Mouse (Mus musculus): ENCODE measurements around the gene Pcsk1n. TPM values are rescaled to one million over a fixed set of nuclear protein-coding genes. Genes with fewer than 3 reads are reported as not detected.
"Not testable (repeated sequence)": the region's sequence is repeated elsewhere in the genome, so short reads cannot be mapped to it uniquely, and the experiment has no call there.

The Pcsk1n gene
- polyA plus RNA-seq, 1 experiment from 2014 or later: 223 TPM

- Histone ChIP-seq H3K27ac (no peak overlapping the region), H3K4me2 (no peak overlapping the region), H3K4me1 (replicated peaks) (no peaks in the 10 kb centered on the region; the same call in 1 of the 2 replicates), H3K9me3 (no peaks in the 10 kb centered on the region), H3K36me3 (peaks cover 15% of the 10 kb centered on the region), H3K4me3 (no peak overlapping the region), H3K27me3 (no peaks in the 10 kb centered on the region), H3K9ac (no peak overlapping the region)
- ATAC-seq (ENCODE audit: low FRiP score): no peak
- 54% methylated on average over 6 of the region's 6 CpGs for WGBS
Measured at GRCm38 (mm10) chrX:7910473-7910872, 9.1 kb upstream of the Pcsk1n start.

DNA sequence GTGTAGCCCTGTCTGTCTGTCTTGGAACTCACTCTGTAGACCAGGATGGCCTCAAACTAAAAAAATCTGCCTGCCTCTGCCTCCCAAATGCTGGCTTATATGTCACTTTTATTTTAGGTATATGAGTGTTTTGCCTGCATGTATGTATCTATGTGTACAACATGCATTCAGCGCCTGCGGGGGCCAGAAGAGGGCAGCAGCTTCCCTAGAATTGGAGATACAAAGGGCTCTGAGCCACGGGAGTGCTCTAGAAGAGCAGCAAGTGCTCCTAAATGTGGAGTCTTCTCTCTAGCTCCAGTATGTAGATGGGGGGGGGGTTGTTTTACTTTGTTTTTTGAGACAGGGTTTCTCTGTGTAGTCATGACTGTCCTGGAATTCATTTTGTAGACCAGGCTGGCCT is 4.0 kb upstream of the Pcsk1n start:
- 27% methylated on average over 3 of the region's 3 CpGs for WGBS

GRCm38 (mm10) chrX:7917960-7918359 is 1.7 kb upstream of the Pcsk1n start:
- peaks cover 18% of the 10 kb centered on the region for H3K4me1 ChIP-seq (replicated peaks)
- H3K9ac ChIP-seq; H3K4me3 ChIP-seq; H3K36me3 ChIP-seq; H3K9me3 ChIP-seq; H3K27me3 ChIP-seq; ATAC-seq (ENCODE audit: low FRiP score); H3K27ac ChIP-seq; H3K4me2 ChIP-seq: not testable (repeated sequence)
- 74% methylated on average over 6 of the region's 6 CpGs for WGBS

More for the DNA sequence above, 4.0 kb upstream of the Pcsk1n start:
- not testable (repeated sequence) for ATAC-seq (ENCODE audit: low FRiP score); H3K27me3 ChIP-seq; H3K4me2 ChIP-seq; H3K9me3 ChIP-seq; H3K4me3 ChIP-seq; H3K36me3 ChIP-seq; H3K9ac ChIP-seq; H3K4me1 ChIP-seq (replicated peaks); H3K27ac ChIP-seq

- peaks cover 25% of the 10 kb centered on the region for H3K27me3 ChIP-seq
- H3K9me3 ChIP-seq: no peaks in the 10 kb centered on the region
- ATAC-seq (ENCODE audit: low FRiP score): 0 out of 2 replicates have a peak, but pooled peaks have one; percentile 5
- peaks cover 23% of the 10 kb centered on the region for H3K4me1 ChIP-seq (replicated peaks)
- H3K4me2 ChIP-seq: peak overlapping the region; percentile 68
- peaks cover 14% of the 10 kb centered on the region for H3K36me3 ChIP-seq
- H3K4me3 ChIP-seq: peak overlapping the region; percentile 51
- peak overlapping the region; percentile 79 for H3K9ac ChIP-seq
- WGBS: 13% methylated on average over 33 of the region's 48 CpGs
- peak overlapping the region; percentile 55 for H3K27ac ChIP-seq
Measured at GRCm38 (mm10) chrX:7922032-7922431, 2.4 kb downstream of the Pcsk1n start.

GRCm38 (mm10) chrX:7926266-7926665 is 6.6 kb downstream of the Pcsk1n start:
- H3K27ac ChIP-seq: no peak overlapping the region
- H3K9me3 ChIP-seq: no peaks in the 10 kb centered on the region; the same call in 1 of the 2 replicates
- H3K4me1 ChIP-seq (replicated peaks): peaks cover 15% of the 10 kb centered on the region
- WGBS: 78% methylated on average over 6 of the region's 6 CpGs
- no peak for ATAC-seq (ENCODE audit: low FRiP score)
- H3K4me3 ChIP-seq: no peak overlapping the region
- no peak overlapping the region for H3K4me2 ChIP-seq
- H3K27me3 ChIP-seq: peaks cover 41% of the 10 kb centered on the region
- H3K36me3 ChIP-seq: peaks cover 36% of the 10 kb centered on the region
- no peak overlapping the region for H3K9ac ChIP-seq

- H3K4me2 ChIP-seq: no peak overlapping the region
- H3K4me1 ChIP-seq (replicated peaks): peaks cover 13% of the 10 kb centered on the region
- ATAC-seq (ENCODE audit: low FRiP score): no peak
- no peak overlapping the region for H3K27ac ChIP-seq
- no peak overlapping the region for H3K4me3 ChIP-seq
- H3K9ac ChIP-seq: no peak overlapping the region
- H3K36me3 ChIP-seq: peaks cover 44% of the 10 kb centered on the region
- peaks cover 41% of the 10 kb centered on the region for H3K27me3 ChIP-seq
- no peaks in the 10 kb centered on the region; the same call in 1 of the 2 replicates for H3K9me3 ChIP-seq
- WGBS: 18% methylated on average over 10 of the region's 10 CpGs
Measured at GRCm38 (mm10) chrX:7927116-7927515, 7.5 kb downstream of the Pcsk1n start.

DNA sequence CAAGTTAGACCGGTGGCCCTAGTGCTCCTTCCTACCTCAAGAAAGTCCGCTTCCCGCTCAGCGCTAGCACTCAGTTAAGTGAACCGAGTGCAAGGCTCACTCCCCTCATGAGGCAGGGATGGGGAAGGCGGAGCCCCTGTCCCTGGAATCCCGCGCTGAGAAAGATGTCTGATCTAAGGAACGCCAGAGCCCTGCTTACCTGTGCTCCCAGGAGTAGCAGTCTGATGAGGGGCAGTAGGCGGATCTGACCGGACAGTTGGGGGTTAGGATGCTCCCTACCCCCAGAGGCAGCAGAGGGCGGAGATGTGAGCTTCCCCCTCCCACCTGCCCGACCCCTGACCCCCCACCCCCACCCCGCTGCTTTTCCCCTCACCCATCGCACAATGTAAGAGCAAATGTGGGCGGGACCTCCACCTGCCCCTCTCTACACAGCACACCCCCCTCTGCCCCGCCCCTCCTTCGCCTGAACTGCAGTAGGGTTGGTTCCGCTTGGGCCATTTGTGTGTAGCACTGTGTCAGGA is 8.7 kb downstream of the Pcsk1n start, which contains the start of gene Eras:
Eras (minus strand) TSS at position 338 of the 521 bp plus-strand sequence.
- 23% methylated on average over 19 of the region's 19 CpGs for WGBS
- Histone ChIP-seq H3K27ac (no peak within 1 kb of the TSS), H3K27me3 (peaks cover 38% of the 10 kb centered on the region), H3K4me2 (no peak within 1 kb of the TSS), H3K36me3 (peaks cover 44% of the 10 kb centered on the region), H3K4me3 (no peak within 1 kb of the TSS), H3K9ac (no peak within 1 kb of the TSS), H3K9me3 (no peaks in the 10 kb centered on the region; the same call in 1 of the 2 replicates), H3K4me1 (replicated peaks) (peaks cover under 1% of the 10 kb centered on the region)
- 0 out of 2 replicates have a peak, but pooled peaks have one; percentile 26 for ATAC-seq (ENCODE audit: low FRiP score)

- Histone ChIP-seq H3K36me3 (peaks cover 69% of the 10 kb centered on the region), H3K27ac (no peak overlapping the region), H3K4me3 (no peak overlapping the region), H3K4me1 (replicated peaks) (no peaks in the 10 kb centered on the region), H3K9ac (no peak overlapping the region), H3K27me3 (no peaks in the 10 kb centered on the region), H3K9me3 (no peaks in the 10 kb centered on the region), H3K4me2 (no peak overlapping the region)
- no peak for ATAC-seq (ENCODE audit: low FRiP score)
- WGBS: 43% methylated on average over 11 of the region's 11 CpGs
Measured at GRCm38 (mm10) chrX:7936874-7937273, 17.3 kb downstream of the Pcsk1n start.

GRCm38 (mm10) chrX:7937667-7938066 is 18.0 kb downstream of the Pcsk1n start:
- no peaks in the 10 kb centered on the region for H3K4me1 ChIP-seq (replicated peaks)

DNA sequence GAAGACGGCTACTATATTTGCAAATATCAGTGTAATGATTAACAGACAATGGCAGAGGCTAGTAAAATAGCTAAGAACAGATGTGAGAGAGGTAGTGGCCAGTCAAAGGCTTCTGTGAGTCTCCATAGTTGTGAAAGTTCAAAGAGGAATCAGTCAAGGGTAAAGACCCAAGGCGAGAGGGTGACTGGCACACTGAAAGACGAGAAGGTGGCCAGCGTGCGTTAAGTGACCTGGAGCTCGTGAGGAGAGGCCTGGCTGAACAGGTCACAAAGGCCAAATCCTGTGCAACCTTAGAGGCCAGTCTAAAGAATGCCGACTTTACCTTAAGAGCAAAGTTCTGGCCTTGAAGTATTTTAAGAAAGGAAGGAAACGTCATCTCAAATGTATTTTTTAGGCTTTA is 26.0 kb downstream of the Pcsk1n start:
- Histone ChIP-seq H3K4me1 (replicated peaks) (peaks cover 10% of the 10 kb centered on the region), H3K9me3 (no peaks in the 10 kb centered on the region), H3K4me3 (no peak overlapping the region), H3K27ac (no peak overlapping the region), H3K9ac (no peak overlapping the region), H3K36me3 (peaks cover 25% of the 10 kb centered on the region), H3K4me2 (no peak overlapping the region), H3K27me3 (no peaks in the 10 kb centered on the region)
- WGBS: 77% methylated on average over 8 of the region's 8 CpGs
- no peak for ATAC-seq (ENCODE audit: low FRiP score)

More at GRCm38 (mm10) chrX:7937667-7938066, 18.0 kb downstream of the Pcsk1n start:
- no peaks in the 10 kb centered on the region for H3K27me3 ChIP-seq
- no peak overlapping the region for H3K9ac ChIP-seq
- no peak overlapping the region for H3K4me2 ChIP-seq
- 97% methylated on average over 6 of the region's 6 CpGs for WGBS
- peaks cover 66% of the 10 kb centered on the region for H3K36me3 ChIP-seq
- H3K9me3 ChIP-seq: no peaks in the 10 kb centered on the region
- H3K4me3 ChIP-seq: no peak overlapping the region
- ATAC-seq (ENCODE audit: low FRiP score): no peak
- no peak overlapping the region for H3K27ac ChIP-seq

DNA sequence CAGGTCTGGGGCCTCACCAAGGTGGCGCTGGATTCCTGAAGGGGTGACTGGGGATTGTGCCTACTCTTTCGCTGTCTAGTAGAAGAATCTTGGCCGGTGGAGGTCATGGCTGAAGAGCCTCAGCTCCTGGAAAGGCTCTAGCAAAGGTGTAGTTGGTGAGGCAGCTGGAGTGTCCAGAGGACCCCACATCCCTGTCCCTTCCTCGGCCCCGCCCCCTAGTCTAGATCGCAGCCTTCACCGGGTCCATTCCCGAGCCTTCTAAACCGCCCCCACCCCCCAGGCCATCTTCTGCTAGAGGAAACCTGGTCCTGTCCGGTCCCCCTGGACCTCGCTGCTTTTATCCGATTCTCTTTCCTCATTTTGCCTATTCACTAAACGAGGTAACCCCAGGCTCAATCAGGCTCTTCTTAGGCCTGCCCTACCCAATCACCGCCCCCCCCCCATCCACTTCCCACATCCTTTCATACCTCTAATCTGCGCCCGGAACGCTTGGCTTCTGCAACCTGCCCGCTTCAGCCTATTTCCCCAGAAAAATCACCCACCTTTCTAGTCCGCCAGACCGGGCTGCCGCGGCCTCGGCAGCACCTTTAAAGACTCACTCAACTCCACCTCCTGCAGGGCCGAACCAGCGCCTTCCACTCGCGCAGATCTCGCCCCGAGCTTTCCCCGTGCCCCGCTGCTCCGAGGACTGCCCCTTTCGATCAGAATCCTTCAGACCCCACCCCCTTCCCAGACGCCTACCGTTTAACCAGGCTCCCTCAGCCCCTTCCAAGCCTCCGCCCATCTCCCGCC is 27.7 kb downstream of the Pcsk1n start, which contains the start of gene Hdac6:
Hdac6 (minus strand) TSS at position 782 of the 792 bp plus-strand sequence.
- Histone ChIP-seq H3K4me3 (peak within 1 kb of the TSS; percentile 46), H3K36me3 (peaks cover 13% of the 10 kb centered on the region), H3K9me3 (no peaks in the 10 kb centered on the region), H3K4me2 (peak within 1 kb of the TSS; percentile 57), H3K9ac (peak within 1 kb of the TSS; percentile 68), H3K27ac (peak within 1 kb of the TSS; percentile 70), H3K4me1 (replicated peaks) (peaks cover 10% of the 10 kb centered on the region), H3K27me3 (no peaks in the 10 kb centered on the region)
- ATAC-seq (ENCODE audit: low FRiP score): peak; percentile 98
- 17% methylated on average over 36 of the region's 37 CpGs for WGBS

DNA sequence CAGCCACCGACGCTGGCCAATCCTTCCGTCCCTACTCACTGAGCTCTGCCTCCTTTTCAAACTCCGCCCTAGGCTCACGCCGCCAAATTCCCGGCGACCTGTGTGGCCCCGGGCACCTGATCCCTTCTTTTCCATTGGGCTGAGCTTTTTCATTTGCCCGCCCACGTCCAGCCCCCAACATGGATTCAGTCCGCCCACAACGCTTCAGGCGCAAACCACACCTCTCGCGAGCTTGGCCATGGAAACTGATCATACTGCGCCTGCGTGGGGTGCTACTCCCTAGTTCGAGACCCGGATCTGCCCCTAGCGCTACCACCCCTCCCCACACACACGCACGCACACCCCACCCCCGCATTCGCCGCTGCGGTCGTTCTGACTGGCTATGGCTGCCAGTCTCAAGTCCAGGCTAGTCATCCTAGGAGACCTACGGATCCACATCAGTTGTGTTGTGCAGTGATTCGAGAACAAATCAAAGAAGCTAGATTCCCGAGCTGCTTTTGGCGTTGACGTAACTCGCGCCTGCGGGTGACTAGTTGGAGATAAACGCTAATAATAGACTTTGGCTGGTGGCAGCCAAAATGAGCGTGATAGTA is 28.4 kb downstream of the Pcsk1n start:
- Histone ChIP-seq H3K4me1 (replicated peaks) (peaks cover 10% of the 10 kb centered on the region), H3K9ac (peak overlapping the region; percentile 60; the same call in 1 of the 2 replicates), H3K27ac (peak overlapping the region; percentile 70), H3K4me3 (peak overlapping the region; percentile 46), H3K36me3 (peaks cover 13% of the 10 kb centered on the region), H3K9me3 (no peaks in the 10 kb centered on the region), H3K4me2 (peak overlapping the region; percentile 46), H3K27me3 (no peaks in the 10 kb centered on the region)
- 15% methylated on average over 38 of the region's 38 CpGs for WGBS
- no peak; the same call in none of the 2 replicates for ATAC-seq (ENCODE audit: low FRiP score)
